Mouse (Mus musculus) liver, postnatal 0 days (tissue): ENCODE data around the gene Ubxn7.

ENCODE experiments used
- CTCF ChIP-seq: sonication (generic); IDR thresholded peaks from 2 replicates; pipeline ENCODE4 v1.5.1; 2016; ENCODE audit warnings: antibody characterized with exemption, low read depth
- EP300 ChIP-seq: IDR thresholded peaks from 2 replicates; pipeline ENCODE4 v1.6.1; 2016; ENCODE audit warnings: antibody characterized with exemption, low read depth, mild to moderate bottlenecking

DNA sequence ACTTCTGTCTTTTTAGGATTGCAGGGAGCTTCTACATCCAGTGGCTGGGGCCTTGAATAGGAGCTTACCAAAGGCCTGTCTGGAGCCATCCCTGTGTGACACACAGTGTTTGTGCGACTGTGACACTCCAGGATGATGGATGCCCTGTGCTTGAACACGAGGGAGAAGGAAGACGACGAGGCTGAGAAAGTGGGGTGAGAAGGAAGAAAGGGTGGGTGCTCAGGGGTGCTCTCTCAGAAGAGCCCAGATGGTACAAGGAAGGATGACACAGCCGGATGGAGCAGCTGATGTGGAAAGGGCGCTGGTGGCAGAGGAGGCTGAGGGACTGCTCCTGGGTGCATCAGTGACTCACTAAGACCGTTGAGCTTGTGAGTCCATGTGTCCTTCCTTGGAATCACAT lies 68.2 kb downstream of the Ubxn7 start, which contains the start of gene Tm4sf19:
- TF ChIP-seq CTCF (no peak), EP300 (no peak)
